Mouse (Mus musculus): ENCODE results near the gene Tstd2. TPM values are rescaled to one million over a fixed set of nuclear protein-coding genes. Genes with fewer than 3 reads are reported as not detected.

Tstd2 gene
- total RNA-seq, 1 experiment: 28.9 TPM

- no peak overlapping the region for H3K27ac ChIP-seq (ENCODE audit: insufficient read depth, low read depth, low read length, poor library complexity, severe bottlenecking)
- H3K4me3 ChIP-seq (ENCODE audit: insufficient read depth in 1 of 2, low read depth in 1 of 2, low read length in 2 of 2, poor library complexity in 1 of 2, severe bottlenecking in 1 of 2): no peak overlapping the region
- H3K4me1 ChIP-seq (ENCODE audit: control insufficient read depth in 2 of 2, insufficient read depth in 2 of 2, low read length in 2 of 2, poor library complexity in 1 of 2): no peaks in the 10 kb centered on the region
- DNase-seq (ENCODE audit: low read depth, low spot score): no peak
- no peaks in the 10 kb centered on the region for H3K9me3 ChIP-seq (ENCODE audit: control insufficient read depth, insufficient read depth, low read depth, low read length)
- peaks cover 5% of the 10 kb centered on the region for H3K36me3 ChIP-seq (ENCODE audit: control insufficient read depth, insufficient read depth, low read length, poor library complexity, severe bottlenecking)
- TF ChIP-seq ZNF384 (IDR thresholded peaks at IDR 0.05; ENCODE audit: low read depth, low read length) (no peak), MAFK (IDR thresholded peaks at IDR 0.05; ENCODE audit: insufficient read depth, low read depth, low read length) (no peak), ZC3H11A (IDR thresholded peaks at IDR 0.05; ENCODE audit: borderline replicate concordance, low read depth, low read length) (no peak), CHD2 (IDR thresholded peaks at IDR 0.05; ENCODE audit: low read depth, low read length) (no peak), HCFC1 (IDR thresholded peaks at IDR 0.05; ENCODE audit: borderline replicate concordance, insufficient read depth, low read length) (no peak)
- in situ Hi-C loops (cut with MboI; ENCODE audit: low sequenced_read_pairs in 2 of 2, unreplicated experiment in 2 of 2): no loop called here
- H3K9ac ChIP-seq (ENCODE audit: insufficient read depth, low read depth, low read length, poor library complexity, severe bottlenecking): no peak overlapping the region
Measured at GRCm38 (mm10) chr4:46146881-46147280, 8.4 kb upstream of the Tstd2 start.

DNA sequence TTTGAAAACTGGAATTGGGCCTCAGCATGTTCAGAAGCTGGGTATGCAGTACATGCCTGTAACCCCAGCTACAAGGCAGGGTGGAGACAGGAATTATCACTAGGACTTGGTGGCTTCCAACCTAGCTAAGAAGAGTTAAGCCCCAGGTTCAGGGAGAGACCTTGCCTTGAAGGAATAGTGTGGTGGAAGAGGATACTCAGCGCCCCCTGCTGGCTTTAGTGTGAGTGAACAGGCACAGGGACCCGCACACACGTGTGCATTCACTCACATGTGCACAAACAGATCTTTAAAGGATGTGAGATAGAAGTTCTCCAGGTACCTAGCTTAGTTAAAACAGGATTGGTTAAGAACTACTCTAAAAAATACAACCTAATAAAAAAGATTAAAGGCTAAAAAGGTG lies 5.8 kb upstream of the Tstd2 start:
- H3K4me3 ChIP-seq (ENCODE audit: insufficient read depth in 1 of 2, low read depth in 1 of 2, low read length in 2 of 2, poor library complexity in 1 of 2, severe bottlenecking in 1 of 2): no peak overlapping the region
- H3K4me1 ChIP-seq (ENCODE audit: control insufficient read depth in 2 of 2, insufficient read depth in 2 of 2, low read length in 2 of 2, poor library complexity in 1 of 2): 0 out of 4 replicates have a peak, but pooled peaks cover 0 to 2% of the 10 kb centered on the region in 2 experiments
- H3K9me3 ChIP-seq (ENCODE audit: control insufficient read depth, insufficient read depth, low read depth, low read length): no peaks in the 10 kb centered on the region
- H3K36me3 ChIP-seq (ENCODE audit: control insufficient read depth, insufficient read depth, low read length, poor library complexity, severe bottlenecking): peaks cover 2% of the 10 kb centered on the region; the same call in 1 of the 2 replicates
- in situ Hi-C loops (cut with MboI; ENCODE audit: low sequenced_read_pairs in 2 of 2, unreplicated experiment in 2 of 2): no loop called here
- H3K9ac ChIP-seq (ENCODE audit: insufficient read depth, low read depth, low read length, poor library complexity, severe bottlenecking): no peak overlapping the region
- DNase-seq (ENCODE audit: low read depth, low spot score): peak; percentile 51
- H3K27ac ChIP-seq (ENCODE audit: insufficient read depth, low read depth, low read length, poor library complexity, severe bottlenecking): no peak overlapping the region
- TF ChIP-seq CHD2 (IDR thresholded peaks at IDR 0.05; ENCODE audit: low read depth, low read length) (no peak), MAFK (IDR thresholded peaks at IDR 0.05; ENCODE audit: insufficient read depth, low read depth, low read length) (no peak), HCFC1 (IDR thresholded peaks at IDR 0.05; ENCODE audit: borderline replicate concordance, insufficient read depth, low read length) (no peak)

GRCm38 (mm10) chr4:46137629-46138286 lies 736 bp downstream of the Tstd2 start:
- Histone ChIP-seq H3K9ac (ENCODE audit: insufficient read depth, low read depth, low read length, poor library complexity, severe bottlenecking) (peak overlapping the region; percentile 85), H3K9me3 (ENCODE audit: control insufficient read depth, insufficient read depth, low read depth, low read length) (no peaks in the 10 kb centered on the region), H3K4me1 (ENCODE audit: control insufficient read depth in 2 of 2, insufficient read depth in 2 of 2, low read length in 2 of 2, poor library complexity in 1 of 2) (peaks cover 2% of the 10 kb centered on the region in 2 experiments; a peak in 1 of 4 replicates), H3K27ac (ENCODE audit: insufficient read depth, low read depth, low read length, poor library complexity, severe bottlenecking) (peak overlapping the region; percentile 14; the same call in 1 of the 2 replicates), H3K36me3 (ENCODE audit: control insufficient read depth, insufficient read depth, low read length, poor library complexity, severe bottlenecking) (no peaks in the 10 kb centered on the region), H3K4me3 (ENCODE audit: insufficient read depth in 1 of 2, low read depth in 1 of 2, low read length in 2 of 2, poor library complexity in 1 of 2, severe bottlenecking in 1 of 2) (peak overlapping the region; percentile 75 to 97)
- in situ Hi-C loops (cut with MboI; ENCODE audit: low sequenced_read_pairs in 2 of 2, unreplicated experiment in 2 of 2): no loop called here
- no peak for TF ChIP-seq MAFK (IDR thresholded peaks at IDR 0.05; ENCODE audit: insufficient read depth, low read depth, low read length)
- no peak for TF ChIP-seq ZC3H11A (IDR thresholded peaks at IDR 0.05; ENCODE audit: borderline replicate concordance, low read depth, low read length)
- no peak for TF ChIP-seq CHD2 (IDR thresholded peaks at IDR 0.05; ENCODE audit: low read depth, low read length)
- TF ChIP-seq HCFC1 (IDR thresholded peaks at IDR 0.05; ENCODE audit: borderline replicate concordance, insufficient read depth, low read length): no peak
- DNase-seq (ENCODE audit: low read depth, low spot score): peak; percentile 13

DNA sequence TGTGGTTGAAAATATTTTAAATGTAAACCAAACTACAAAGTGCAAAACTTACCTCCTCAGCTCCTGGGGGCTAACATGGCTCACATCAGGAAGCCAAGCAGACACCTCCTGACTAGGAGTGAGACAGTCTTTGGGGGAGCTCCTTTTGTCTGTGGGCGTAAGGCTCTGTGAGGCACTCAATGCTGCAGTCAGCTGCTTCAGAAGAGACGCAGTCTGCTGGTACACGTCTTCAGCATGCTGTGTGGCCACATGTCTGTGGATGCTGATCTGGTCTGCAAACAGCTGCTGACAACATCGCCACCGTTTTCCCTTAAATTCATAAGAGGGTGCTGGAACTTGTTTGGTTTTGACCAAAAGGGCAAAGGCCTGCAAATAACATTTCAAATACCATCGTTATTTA lies 6.7 kb downstream of the Tstd2 start:
- no peak for DNase-seq (ENCODE audit: low read depth, low spot score)
- TF ChIP-seq CHD2 (IDR thresholded peaks at IDR 0.05; ENCODE audit: low read depth, low read length): no peak
- TF ChIP-seq MAFK (IDR thresholded peaks at IDR 0.05; ENCODE audit: insufficient read depth, low read depth, low read length): no peak
- TF ChIP-seq ZNF384 (IDR thresholded peaks at IDR 0.05; ENCODE audit: low read depth, low read length): no peak
- no peak for TF ChIP-seq HCFC1 (IDR thresholded peaks at IDR 0.05; ENCODE audit: borderline replicate concordance, insufficient read depth, low read length)
- TF ChIP-seq ZC3H11A (IDR thresholded peaks at IDR 0.05; ENCODE audit: borderline replicate concordance, low read depth, low read length): no peak
- H3K4me1 ChIP-seq (ENCODE audit: control insufficient read depth in 2 of 2, insufficient read depth in 2 of 2, low read length in 2 of 2, poor library complexity in 1 of 2): no peaks in the 10 kb centered on the region
- no peak overlapping the region for H3K27ac ChIP-seq (ENCODE audit: insufficient read depth, low read depth, low read length, poor library complexity, severe bottlenecking)
- in situ Hi-C loops (cut with MboI; ENCODE audit: low sequenced_read_pairs in 2 of 2, unreplicated experiment in 2 of 2): no loop called here
- H3K4me3 ChIP-seq (ENCODE audit: insufficient read depth in 1 of 2, low read depth in 1 of 2, low read length in 2 of 2, poor library complexity in 1 of 2, severe bottlenecking in 1 of 2): no peak overlapping the region
- H3K9ac ChIP-seq (ENCODE audit: insufficient read depth, low read depth, low read length, poor library complexity, severe bottlenecking): no peak overlapping the region
- H3K36me3 ChIP-seq (ENCODE audit: control insufficient read depth, insufficient read depth, low read length, poor library complexity, severe bottlenecking): peaks cover 23% of the 10 kb centered on the region
- H3K9me3 ChIP-seq (ENCODE audit: control insufficient read depth, insufficient read depth, low read depth, low read length): no peaks in the 10 kb centered on the region

Data from ES-E14 (cell line).